Mouse (Mus musculus) frontal cortex, postnatal 36 days (tissue): ENCODE measurements around the gene A930009A15Rik.

Experiments
- DNase-seq, 2 experiments: peaks; one replicate each; pipeline ENCODE4 v3.0.0; 2022; ENCODE audit warnings: low spot score in 2 of 2

Gene A930009A15Rik

GRCm38 (mm10) chr10:115569712-115570491, at the start of gene A930009A15Rik:
A930009A15Rik (plus strand) TSS chr10:115569986.
- no peak for DNase-seq

DNA sequence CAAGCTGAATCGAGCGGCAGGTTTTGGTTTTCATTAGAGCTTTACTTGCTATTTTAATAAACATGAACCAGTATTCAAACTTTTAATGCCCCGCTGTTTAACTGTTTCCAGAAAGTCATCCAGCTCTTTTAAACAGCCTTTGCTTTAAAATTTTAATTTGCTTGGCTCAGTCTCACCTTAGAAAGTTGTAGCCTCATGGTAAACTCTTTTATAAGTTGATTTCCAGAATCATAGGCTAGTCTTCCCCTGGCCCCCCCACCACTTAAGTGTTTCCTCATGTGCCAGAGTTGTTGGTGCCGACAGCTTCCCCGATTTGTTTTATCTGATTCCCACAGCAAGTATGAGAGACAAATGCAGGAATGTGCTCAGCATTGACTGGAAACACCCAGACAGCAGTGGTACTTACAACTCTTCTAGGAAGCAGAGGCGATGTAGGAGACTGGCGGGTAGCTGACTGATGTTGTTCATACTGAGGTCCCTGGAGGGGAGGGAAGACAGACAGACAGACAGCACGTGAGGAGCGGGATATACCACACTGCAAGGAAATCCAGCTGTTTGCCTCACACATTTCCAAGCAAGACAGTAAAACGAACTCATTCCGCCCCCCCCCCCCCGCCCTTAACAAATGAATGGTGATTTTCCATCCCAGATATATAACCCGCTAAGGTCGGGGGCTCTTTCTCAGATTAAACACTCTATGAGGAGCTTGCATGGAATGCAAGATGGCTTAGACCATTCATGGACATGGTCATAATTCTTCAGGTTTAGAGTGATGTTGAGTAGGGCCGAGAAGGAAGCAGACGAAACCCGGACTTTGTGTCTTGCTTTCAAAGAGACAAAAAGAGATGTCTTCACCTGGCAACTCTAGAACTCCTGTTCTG, 49.3 kb upstream of the A930009A15Rik start:
- DNase-seq, result no peak

- DNase-seq, result no peak
These were observed 48.7 kb upstream of the A930009A15Rik start for GRCm38 (mm10) chr10:115521081-115521451.

DNA sequence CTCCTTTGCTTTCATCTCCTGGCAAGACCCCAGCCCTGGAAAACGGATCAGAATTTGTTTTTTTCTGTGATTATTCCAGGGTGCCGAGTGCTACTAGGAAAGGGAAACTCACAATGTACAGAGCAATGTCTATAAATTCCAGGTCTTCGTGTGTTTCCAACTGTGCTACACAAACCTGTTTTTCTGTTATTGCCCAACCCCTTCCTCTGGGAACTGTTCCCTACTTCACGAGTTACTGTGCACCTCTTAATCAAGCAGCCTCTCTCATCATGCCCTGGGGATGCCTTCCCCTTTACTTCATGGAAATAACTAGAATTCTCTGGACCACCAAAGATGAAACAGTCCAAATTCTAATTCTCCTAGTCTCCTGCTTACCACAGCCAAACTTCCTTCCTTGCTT, 40.9 kb upstream of the A930009A15Rik start:
- DNase-seq, result no peak

DNA sequence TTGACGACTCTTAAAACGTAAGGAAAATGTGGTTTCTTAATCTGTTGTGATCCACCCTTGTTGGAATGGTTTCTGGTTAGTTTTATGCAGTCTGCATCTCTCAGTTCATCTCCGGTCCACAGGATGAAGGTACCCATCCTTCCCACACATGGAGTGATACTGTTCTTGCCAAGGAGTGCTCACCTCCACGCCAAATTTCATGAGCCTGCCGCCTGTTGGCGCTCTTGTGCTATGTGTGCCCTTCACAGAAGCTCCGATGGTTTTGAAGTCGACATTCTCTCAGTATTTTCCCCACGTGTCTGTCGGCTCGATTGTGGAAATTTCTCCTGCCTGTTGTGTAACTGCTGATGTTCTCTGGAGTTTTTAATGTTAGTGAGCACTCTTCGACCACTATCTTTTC, 40.0 kb upstream of the A930009A15Rik start:
- no peak for DNase-seq

- no peak for DNase-seq
These were observed 39.0 kb upstream of the A930009A15Rik start for GRCm38 (mm10) chr10:115530746-115531145.

- DNase-seq, result no peak
These were observed 26.9 kb upstream of the A930009A15Rik start for GRCm38 (mm10) chr10:115542917-115543316.

DNA sequence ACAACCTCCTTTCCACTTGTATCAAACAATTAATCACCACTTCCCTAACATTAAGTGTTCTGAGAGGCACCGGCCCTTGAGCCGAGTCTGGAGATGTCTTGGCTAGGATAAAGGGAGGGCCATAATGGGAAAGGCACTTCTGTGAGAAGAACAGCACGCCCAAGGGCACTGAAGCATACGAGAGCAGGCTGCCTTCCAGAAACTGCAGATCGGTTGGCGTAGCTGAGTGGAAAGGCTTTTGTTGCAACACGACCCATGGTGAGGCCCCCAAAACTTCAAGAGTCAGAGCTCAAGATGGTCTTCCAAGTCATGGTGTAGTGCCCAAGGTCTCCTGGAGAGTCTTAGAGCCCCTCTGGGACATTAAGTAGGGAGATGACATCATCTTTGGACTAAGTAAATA, 19.5 kb upstream of the A930009A15Rik start:
- DNase-seq, result no peak

DNA sequence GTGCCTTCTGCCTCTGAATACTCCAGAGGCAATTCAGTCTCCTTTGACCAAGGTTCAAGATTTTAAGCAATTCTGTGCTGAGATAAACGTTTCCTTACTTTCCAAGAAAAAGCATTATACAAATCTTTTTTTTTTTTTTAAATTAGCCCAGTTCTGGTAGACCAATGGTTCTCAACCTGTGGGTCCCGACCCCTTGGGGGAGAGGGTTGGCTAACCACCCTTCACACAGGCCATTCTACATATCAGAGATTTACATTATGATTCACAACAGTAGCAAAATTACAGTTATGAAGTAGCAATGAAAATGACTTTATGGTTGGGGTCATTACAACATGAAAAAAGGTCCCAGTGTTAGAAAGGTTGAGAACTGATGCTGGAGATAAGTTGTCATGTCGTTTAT, 18.7 kb upstream of the A930009A15Rik start:
- DNase-seq, result no peak

DNA sequence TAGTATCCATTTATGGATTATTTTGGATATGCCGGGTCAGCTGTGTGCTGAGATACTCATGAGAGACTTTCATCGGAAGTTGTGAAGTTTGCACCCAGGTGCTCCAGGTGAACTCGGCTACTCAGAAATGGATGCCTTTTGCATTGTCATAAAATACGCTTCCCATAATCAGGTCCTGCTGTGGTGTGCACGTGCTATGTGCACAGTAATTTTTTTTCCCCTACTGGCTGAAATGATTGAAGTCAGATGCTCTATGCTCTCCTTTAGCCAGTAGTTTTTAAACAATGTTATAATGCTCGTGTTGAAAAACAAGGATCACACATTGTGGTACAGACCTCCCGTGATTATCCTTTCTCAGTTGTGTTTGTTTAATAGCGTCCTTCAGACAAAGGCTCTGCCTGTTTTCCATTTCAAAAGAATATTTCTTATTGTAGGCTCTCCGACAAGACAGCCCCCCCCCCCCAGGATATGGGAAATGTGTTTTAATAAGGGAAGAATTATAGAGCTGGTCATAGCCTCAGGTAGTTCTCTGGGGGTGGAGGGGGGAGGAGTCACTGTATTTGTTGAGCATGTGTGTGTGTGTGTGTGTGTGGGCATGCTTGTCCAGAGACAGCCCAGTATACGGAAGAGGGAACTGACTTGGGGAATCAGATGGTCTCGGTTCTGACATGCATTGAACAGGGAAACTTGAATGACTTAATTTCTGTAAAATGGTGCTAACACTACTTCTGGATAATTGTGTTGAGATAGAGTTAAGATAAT, 16.3 kb upstream of the A930009A15Rik start:
- DNase-seq, result no peak

- DNase-seq, result no peak
These were observed 14.5 kb upstream of the A930009A15Rik start for GRCm38 (mm10) chr10:115555191-115555765.

DNA sequence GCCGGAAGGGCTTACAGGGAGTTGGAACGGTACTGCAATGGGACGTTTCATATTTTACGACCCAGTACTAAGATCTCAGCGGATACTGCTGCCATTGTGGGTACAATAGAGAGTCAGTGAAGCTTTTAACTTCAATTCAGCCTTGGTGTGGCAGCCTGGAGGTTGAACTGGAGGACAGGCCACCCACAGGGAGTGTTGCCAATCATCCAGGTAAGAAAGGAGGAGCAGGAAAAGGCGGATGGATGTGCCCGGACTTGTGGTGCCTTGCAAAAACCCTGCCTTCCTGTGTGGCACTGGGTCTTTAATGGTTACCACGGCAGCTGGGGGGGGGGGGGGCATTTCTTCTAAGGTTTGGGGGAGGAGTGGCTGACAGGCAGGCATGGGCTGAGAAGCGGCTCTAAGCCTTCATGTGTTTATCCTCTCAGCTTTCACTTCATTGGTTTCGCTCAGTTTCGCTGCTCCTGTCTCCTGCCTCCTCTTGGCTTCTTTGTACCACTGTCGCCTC, 13.0 kb upstream of the A930009A15Rik start:
- no peak for DNase-seq

DNA sequence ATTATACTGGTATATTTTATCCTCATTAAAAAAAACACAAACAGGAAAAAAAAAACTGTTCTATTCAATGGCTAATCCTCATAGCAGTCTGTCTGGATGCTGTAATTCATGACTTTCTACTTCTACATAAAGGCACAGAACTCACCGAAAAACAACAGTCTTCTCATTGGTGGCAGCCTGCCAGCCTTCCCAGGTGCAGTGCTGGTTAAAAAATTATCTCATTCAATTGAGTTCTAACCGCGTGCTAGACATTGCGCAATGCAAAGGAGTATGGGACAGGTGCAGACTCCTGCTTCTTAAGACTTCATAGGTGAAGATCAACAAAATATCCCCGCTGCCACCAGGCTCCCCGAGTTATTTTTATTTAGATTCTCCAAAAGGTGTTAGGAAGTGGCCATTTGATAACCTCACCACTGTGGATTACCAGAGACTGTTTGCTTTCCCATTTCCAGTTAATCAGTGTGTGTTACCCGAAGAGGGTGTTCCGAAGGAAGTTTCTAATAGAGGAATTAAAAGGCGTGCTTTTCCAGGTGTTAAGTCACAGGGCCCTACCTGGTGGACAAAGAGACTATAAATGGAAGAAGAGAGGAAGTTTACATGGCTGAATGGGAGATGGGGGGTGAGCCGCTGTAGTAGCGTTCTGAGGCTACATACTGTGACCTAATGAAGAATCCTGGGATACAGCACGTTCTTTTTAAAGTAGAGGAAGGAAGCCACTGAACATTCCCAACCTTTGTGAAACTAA, 8.5 kb upstream of the A930009A15Rik start:
- DNase-seq, result no peak

DNA sequence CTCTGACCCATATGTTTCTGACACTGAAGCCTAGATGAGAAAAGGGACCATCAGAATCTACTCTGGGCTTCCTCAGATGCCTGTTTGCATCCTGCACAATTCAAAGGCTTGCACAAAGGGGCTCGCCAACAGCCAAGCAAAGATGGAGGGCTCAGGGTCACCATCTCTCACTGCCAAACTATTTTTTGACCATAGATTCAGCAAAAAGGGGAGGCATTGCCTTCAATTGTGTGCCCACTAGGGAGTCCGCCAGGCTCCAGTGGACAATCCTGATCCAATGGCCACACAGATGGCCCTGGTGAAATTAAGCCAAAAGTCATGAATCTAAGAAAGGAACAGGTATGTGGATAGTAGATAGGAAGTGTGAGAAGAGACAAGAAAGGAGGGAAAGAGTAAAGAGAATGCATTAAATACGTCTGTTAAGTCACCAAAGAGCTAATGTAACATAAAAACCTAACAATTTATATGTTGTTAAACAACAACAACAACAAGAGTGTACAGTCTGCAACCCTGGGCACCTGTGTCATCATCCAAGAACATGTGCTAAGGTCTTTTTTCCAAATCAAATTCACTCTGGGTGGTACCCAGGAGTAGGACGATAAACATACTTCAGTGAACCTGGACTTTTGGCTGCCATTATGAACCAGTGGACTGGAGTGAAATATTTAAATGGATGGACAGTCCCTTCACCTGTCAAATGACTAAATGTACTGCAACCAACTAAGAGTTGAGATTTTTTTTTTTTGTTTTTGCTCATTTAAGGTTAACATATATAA, 6.7 kb upstream of the A930009A15Rik start:
- no peak for DNase-seq

DNA sequence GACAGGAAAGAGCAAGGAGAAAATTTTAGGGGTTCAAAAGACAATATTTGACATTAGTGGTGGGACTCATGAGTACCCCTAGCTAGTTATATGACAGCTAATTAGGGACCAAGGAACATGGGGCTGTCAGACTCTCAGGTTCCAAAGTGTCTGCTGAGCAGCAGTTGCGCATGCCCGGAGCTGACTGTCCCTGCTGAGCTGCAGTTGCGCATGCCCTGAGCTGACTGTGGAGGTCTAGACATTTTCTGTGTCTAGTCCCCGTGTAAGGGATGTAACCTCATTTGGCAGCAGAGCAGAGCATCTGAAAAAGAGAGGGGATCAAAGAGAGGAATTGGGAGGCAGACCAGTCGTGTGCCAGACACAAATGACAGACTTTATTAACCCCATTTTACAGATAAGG, 5.8 kb upstream of the A930009A15Rik start:
- DNase-seq, result no peak

DNA sequence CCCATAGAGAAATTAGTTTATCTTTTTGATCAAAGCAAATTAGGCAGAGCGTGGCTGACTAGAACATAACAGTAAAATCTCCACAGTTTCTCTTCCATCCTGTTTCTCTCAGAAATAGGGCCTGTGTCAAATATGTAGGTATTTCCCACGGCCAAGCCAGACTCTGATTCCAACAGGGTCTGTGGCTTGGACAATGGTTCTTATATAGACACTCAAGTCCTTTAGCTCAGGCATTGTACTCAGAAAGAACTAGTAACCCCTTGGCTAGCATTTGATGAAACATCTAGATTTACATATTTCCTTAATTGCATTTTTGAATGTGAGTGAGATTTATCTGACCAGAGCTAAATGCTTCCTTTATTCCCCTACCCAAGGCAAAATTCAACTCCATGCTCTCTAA, 791 bp downstream of the A930009A15Rik start:
- DNase-seq, result no peak

GRCm38 (mm10) chr10:115571317-115571716, 1.5 kb downstream of the A930009A15Rik start:
- no peak for DNase-seq

DNA sequence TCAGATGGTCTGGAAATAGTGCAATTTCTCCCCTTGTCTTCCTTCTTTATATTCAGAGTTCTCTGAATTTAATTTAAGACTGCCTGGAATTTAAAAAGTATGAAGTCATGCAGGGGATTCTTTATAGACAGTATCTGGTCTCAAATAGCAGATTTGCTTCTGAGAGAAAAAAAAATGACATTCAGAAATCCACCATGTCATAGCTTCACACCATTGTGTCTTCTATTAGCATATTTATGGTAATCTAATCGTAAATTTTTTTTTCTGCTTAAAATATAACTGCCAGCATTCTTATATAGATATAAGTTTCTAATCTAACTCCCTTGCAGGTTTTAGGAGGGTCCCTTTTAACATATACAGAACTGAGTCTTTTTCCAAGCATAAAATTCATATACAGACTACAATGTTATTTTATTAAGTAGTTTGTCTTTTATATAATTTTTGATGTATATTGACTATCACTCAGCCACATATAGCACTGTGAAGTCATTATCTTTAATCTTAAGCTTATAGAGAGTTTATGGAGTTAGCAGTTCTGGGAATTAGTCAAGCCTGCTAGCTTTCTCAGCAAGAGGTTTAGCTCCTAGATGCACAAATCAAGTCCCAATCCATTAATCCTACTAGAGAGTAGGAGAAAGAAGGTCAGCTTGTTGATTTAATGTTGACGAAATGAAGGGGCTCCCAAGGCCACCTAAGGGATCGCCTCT, 2.1 kb downstream of the A930009A15Rik start:
- no peak for DNase-seq

DNA sequence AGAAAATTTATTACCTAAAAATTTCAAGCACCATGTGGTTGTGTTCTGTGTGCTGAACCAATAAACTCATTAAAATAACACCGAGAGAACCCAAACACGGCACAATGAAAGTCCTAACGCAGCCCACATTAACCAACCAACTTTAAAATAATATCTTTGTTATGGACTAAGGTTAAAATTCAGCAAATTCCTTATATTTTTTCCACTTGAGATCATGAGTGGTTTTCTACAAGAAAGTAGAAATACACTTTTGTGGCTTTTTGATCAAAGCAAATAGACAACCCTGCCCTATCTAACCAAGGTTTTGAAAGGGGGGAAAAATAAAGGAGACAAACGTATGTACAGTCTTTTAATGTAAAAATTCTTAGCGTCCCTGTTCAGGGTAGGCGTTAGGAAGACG, 9.3 kb downstream of the A930009A15Rik start:
- no peak for DNase-seq

DNA sequence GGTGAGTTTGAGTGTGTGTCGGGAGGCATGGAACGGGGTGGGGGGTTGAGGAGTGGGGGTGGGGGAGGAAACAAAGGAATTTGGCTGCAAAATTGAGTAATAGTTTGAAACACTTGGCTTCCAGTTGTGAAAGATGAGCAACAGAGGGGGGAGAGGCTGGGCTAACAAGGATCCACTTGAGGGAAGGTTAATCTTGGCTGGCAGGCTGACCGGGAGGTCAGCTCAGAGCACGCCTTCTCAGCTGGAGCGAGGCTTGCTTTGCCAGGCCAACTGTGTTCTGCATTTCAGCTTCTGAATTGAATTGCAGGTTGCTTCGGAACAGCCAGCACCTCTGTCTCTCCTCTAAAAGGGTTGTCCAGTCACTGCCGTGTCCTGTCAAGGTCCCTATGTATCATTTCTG, 9.7 kb downstream of the A930009A15Rik start:
- no peak for DNase-seq
